Mouse (Mus musculus): ENCODE measurements around the gene Abcf3. TPM values are rescaled to one million over a fixed set of nuclear protein-coding genes. Genes with fewer than 3 reads are reported as not detected.

Abcf3 gene
- 24.1 TPM in 1 of 2 replicates, not detected in the other for polyA plus RNA-seq (2012; ENCODE audit: insufficient read depth, low replicate concordance)

- H3K9me3 ChIP-seq, result no peaks in the 10 kb centered on the region
- H3K27me3 ChIP-seq (replicated peaks), result no peaks in the 10 kb centered on the region
- H3K4me1 ChIP-seq, result peaks cover 44% of the 10 kb centered on the region
- H3K36me3 ChIP-seq (replicated peaks; ENCODE audit: low read length), result peaks cover 70% of the 10 kb centered on the region
- TF ChIP-seq GATA1 (IDR thresholded peaks at IDR 0.05; ENCODE audit: borderline replicate concordance, low read length) (no peak; the same call in 2 of the 3 replicates), FLI1 (IDR thresholded peaks at IDR 0.05; ENCODE audit: low read length) (peak; percentile 5; the same call in 1 of the 2 replicates)
- H3K4me3 ChIP-seq (replicated peaks), result peak within 1 kb of the TSS; percentile 100
Observed at GRCm38 (mm10) chr16:20548096-20548948, at the start of gene Abcf3. TSS of gene Abcf3 (plus strand) at chr16:20548577.

- Histone ChIP-seq H3K36me3 (replicated peaks; ENCODE audit: low read length) (peaks cover 37% of the 10 kb centered on the region), H3K27me3 (replicated peaks) (no peaks in the 10 kb centered on the region), H3K9me3 (no peaks in the 10 kb centered on the region), H3K4me3 (replicated peaks) (peak within 1 kb of the TSS; percentile 94), H3K4me1 (peaks cover 51% of the 10 kb centered on the region)
- no peak for TF ChIP-seq FLI1 (IDR thresholded peaks at IDR 0.05; ENCODE audit: low read length)
Observed at GRCm38 (mm10) chr16:20498677-20499475, 49.5 kb upstream of the Abcf3 start, which contains the start of gene Eif2b5. TSS of gene Eif2b5 (plus strand) at chr16:20498817.

GRCm38 (mm10) chr16:20506000-20506399, 42.4 kb upstream of the Abcf3 start:
- Histone ChIP-seq H3K4me3 (replicated peaks) (no peak overlapping the region), H3K9me3 (no peaks in the 10 kb centered on the region), H3K27me3 (replicated peaks) (no peaks in the 10 kb centered on the region), H3K4me1 (peaks cover 45% of the 10 kb centered on the region), H3K36me3 (replicated peaks; ENCODE audit: low read length) (peaks cover 99% of the 10 kb centered on the region)
- TF ChIP-seq GATA1 (IDR thresholded peaks at IDR 0.05; ENCODE audit: borderline replicate concordance, low read length), result no peak
- no peak for TF ChIP-seq FLI1 (IDR thresholded peaks at IDR 0.05; ENCODE audit: low read length)

- TF ChIP-seq GATA1 (IDR thresholded peaks at IDR 0.05; ENCODE audit: borderline replicate concordance, low read length) (no peak), FLI1 (IDR thresholded peaks at IDR 0.05; ENCODE audit: low read length) (no peak)
- H3K36me3 ChIP-seq (replicated peaks; ENCODE audit: low read length), result peaks cover 73% of the 10 kb centered on the region
- no peaks in the 10 kb centered on the region for H3K27me3 ChIP-seq (replicated peaks)
- no peak overlapping the region for H3K4me3 ChIP-seq (replicated peaks)
- no peaks in the 10 kb centered on the region for H3K9me3 ChIP-seq
- peaks cover 57% of the 10 kb centered on the region for H3K4me1 ChIP-seq
Observed at GRCm38 (mm10) chr16:20509349-20509748, 39.0 kb upstream of the Abcf3 start.

GRCm38 (mm10) chr16:20511277-20511847, 37.0 kb upstream of the Abcf3 start:
- Histone ChIP-seq H3K27me3 (replicated peaks) (no peaks in the 10 kb centered on the region), H3K4me3 (replicated peaks) (no peak overlapping the region), H3K36me3 (replicated peaks; ENCODE audit: low read length) (peaks cover 53% of the 10 kb centered on the region), H3K9me3 (no peaks in the 10 kb centered on the region), H3K4me1 (peaks cover 56% of the 10 kb centered on the region)
- TF ChIP-seq FLI1 (IDR thresholded peaks at IDR 0.05; ENCODE audit: low read length) (no peak), GATA1 (IDR thresholded peaks at IDR 0.05; ENCODE audit: borderline replicate concordance, low read length) (no peak)

- Histone ChIP-seq H3K9me3 (no peaks in the 10 kb centered on the region), H3K27me3 (replicated peaks) (no peaks in the 10 kb centered on the region)
Observed at GRCm38 (mm10) chr16:20516032-20516431, 32.3 kb upstream of the Abcf3 start.

GRCm38 (mm10) chr16:20516726-20517201, 31.6 kb upstream of the Abcf3 start, which contains the start of gene Dvl3:
TSS of gene Dvl3 (plus strand) at chr16:20516982.
- H3K9me3 ChIP-seq, result no peaks in the 10 kb centered on the region
- H3K27me3 ChIP-seq (replicated peaks), result no peaks in the 10 kb centered on the region
- TF ChIP-seq GATA1 (IDR thresholded peaks at IDR 0.05; ENCODE audit: borderline replicate concordance, low read length), result no peak
- TF ChIP-seq FLI1 (IDR thresholded peaks at IDR 0.05; ENCODE audit: low read length), result no peak
- H3K36me3 ChIP-seq (replicated peaks; ENCODE audit: low read length), result peaks cover 30% of the 10 kb centered on the region
- peak within 1 kb of the TSS; percentile 99 for H3K4me3 ChIP-seq (replicated peaks)
- peaks cover 52% of the 10 kb centered on the region for H3K4me1 ChIP-seq

More at GRCm38 (mm10) chr16:20516032-20516431, 32.3 kb upstream of the Abcf3 start:
- Histone ChIP-seq H3K4me1 (peaks cover 53% of the 10 kb centered on the region), H3K4me3 (replicated peaks) (peak overlapping the region; percentile 99), H3K36me3 (replicated peaks; ENCODE audit: low read length) (peaks cover 30% of the 10 kb centered on the region)
- TF ChIP-seq GATA1 (IDR thresholded peaks at IDR 0.05; ENCODE audit: borderline replicate concordance, low read length) (no peak), FLI1 (IDR thresholded peaks at IDR 0.05; ENCODE audit: low read length) (no peak)

GRCm38 (mm10) chr16:20517216-20517615, 31.2 kb upstream of the Abcf3 start:
- TF ChIP-seq GATA1 (IDR thresholded peaks at IDR 0.05; ENCODE audit: borderline replicate concordance, low read length), result no peak
- TF ChIP-seq FLI1 (IDR thresholded peaks at IDR 0.05; ENCODE audit: low read length), result no peak
- Histone ChIP-seq H3K4me3 (replicated peaks) (peak overlapping the region; percentile 99), H3K36me3 (replicated peaks; ENCODE audit: low read length) (peaks cover 35% of the 10 kb centered on the region), H3K9me3 (no peaks in the 10 kb centered on the region), H3K27me3 (replicated peaks) (no peaks in the 10 kb centered on the region), H3K4me1 (peaks cover 57% of the 10 kb centered on the region)

GRCm38 (mm10) chr16:20517701-20518374, 30.5 kb upstream of the Abcf3 start:
- Histone ChIP-seq H3K4me3 (replicated peaks) (peak overlapping the region; percentile 99), H3K27me3 (replicated peaks) (no peaks in the 10 kb centered on the region), H3K4me1 (peaks cover 57% of the 10 kb centered on the region), H3K36me3 (replicated peaks; ENCODE audit: low read length) (peaks cover 37% of the 10 kb centered on the region), H3K9me3 (no peaks in the 10 kb centered on the region)
- no peak for TF ChIP-seq GATA1 (IDR thresholded peaks at IDR 0.05; ENCODE audit: borderline replicate concordance, low read length)
- no peak for TF ChIP-seq FLI1 (IDR thresholded peaks at IDR 0.05; ENCODE audit: low read length)
